Mouse (Mus musculus): Measurements from ENCODE around the gene 4930562C15Rik. TPM values are rescaled to one million over a fixed set of nuclear protein-coding genes. Genes with fewer than 3 reads are reported as not detected.
A peak's percentile ranks its signal among the peaks of the same experiment; 100 is the strongest.

Gene 4930562C15Rik
- total RNA-seq, 2 experiments from 2014 or later = not detected

DNA sequence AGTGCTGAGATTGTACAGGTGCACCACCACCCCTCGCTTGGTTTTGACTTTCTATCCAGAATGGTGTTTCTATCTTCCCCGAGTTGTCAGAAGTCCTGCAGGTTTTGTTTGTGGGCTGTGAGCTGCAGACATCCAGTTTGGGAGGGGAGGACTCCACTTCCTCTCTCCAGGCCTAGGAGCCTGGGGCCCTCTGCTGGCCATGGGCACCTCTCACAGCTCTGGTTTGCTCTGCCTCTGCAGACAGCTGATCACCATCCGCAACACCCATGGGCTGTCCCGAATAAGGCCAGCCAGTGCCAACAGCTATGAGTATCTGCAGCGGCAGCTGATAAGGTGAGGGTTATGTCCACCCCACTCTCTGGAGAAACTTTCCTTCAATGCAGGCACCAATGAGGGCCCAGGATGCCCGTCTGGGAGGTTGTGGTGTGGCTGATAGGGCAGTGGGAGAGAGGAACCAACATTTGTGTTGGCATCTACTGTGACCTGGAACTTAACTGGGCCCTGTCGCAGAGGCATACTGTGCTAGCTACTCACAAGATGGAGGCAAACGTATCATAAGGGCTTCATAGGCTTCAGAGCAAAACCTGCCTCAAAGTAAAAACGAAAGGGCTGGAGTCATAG lies 27.8 kb downstream of the 4930562C15Rik start:
- peak; percentile 68 to 74 for DNase-seq

- no peak for DNase-seq
These were observed 28.5 kb downstream of the 4930562C15Rik start for GRCm38 (mm10) chr16:4863742-4864141.

DNA sequence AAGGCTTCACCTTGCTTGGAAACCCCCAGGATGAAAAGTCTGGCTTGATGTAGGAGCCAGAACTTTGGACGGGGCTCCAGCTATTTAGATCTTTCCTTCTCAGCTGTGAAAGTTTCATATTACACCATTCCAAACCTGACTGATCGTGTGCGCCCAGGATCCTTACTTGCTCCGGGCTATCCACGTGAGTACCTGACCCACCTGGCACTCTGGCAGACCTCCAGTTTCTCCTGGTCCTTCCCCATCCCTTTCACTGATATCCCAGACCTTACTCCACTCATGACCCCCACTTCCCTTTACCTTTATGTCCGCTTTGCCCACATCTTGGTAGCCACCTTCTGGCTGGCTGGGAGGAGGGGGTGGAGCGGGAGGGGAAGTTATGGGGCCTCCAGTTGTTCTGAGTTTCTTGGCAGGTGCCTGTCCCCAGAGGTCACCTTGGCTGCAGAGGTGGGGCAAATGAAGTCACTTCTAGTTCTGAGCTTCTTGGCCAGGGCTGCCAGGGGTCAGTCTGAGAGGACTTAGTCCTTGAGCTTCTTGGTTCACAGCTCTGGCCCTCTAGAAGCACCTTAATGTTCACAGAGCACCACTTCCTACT lies 31.0 kb downstream of the 4930562C15Rik start:
- DNase-seq = no peak

DNA sequence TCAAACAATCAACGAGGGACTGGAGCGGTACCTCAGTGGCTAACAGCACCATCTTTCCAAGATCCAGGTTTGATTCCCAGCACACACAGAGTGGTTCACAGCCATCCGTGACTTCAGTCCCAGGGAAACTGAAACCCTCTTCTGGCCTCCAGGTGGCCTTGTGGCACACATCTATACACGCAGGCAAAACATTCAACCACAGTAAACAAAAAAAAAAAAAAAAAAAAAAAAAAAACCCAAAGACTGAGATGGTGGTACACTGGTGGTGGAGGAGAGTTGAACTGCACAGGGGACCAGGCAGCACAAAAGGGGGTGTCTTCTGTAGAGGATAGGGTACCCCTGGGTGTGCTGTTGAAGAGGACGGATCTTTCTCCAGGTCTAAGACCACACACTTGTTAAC lies 35.3 kb downstream of the 4930562C15Rik start:
- DNase-seq = no peak

DNA sequence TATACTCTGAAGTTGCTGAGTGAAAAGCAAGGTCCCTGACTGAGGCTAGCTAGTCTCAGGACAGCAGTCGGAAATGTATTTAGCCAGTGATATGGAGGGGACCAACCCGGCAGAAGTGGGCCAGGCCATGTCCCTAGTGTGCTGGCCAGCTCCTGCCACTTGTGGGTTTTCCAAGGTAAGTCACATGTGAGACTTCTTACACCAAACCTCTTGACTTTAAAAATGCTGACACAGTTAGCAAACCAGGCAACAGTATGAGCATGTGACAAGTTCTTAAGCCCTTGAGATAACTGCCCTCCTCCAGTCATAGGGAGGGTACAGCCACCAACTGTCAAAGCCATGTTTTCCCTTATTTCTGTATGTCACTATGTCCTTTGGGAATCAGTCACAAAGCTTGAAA lies 36.7 kb downstream of the 4930562C15Rik start:
- DNase-seq = no peak

DNA sequence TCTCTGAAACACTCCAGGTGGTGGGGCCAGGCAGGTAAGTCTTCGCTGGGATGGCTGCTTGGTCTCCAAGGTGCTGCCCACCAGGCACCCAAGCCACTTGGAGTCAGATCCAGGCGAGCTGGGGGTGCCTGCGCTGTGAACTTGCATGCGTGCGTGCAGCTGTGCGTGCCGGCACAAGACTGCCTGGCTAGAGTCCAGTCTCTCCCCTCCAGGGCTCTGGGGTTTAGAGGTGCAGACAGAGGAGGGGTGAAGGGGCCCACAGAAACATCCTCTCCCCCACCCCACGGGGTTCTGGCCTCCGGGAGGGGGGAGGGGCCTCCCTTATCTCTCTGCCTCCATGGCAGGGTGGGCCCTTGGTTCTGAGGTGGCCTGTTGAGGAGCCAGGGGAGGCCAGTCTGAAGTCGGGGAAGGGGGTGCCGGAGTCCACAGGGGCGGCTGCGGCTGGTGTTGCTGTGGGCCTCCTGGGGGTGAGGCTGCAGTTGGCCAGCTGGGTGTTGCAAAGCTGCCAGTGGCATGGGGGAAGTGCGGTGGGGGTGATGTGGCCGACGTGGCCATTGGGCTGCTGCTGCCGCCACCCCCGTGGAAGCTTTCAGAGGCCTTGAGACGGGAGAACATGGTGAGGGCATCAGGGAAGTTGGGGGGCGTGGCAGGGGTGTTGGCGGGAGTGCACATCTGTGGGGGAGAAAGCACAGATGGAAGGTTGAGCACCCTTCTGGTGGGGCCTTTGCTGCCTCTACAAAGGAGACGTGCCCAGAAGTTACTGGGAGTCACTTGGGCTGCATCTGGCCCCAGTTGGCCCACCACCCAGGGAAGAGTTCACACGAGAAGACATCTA lies 40.2 kb downstream of the 4930562C15Rik start:
- DNase-seq = no peak

GRCm38 (mm10) chr16:4876033-4876680 lies 40.9 kb downstream of the 4930562C15Rik start:
- peak; percentile 58 to 61 for DNase-seq

DNA sequence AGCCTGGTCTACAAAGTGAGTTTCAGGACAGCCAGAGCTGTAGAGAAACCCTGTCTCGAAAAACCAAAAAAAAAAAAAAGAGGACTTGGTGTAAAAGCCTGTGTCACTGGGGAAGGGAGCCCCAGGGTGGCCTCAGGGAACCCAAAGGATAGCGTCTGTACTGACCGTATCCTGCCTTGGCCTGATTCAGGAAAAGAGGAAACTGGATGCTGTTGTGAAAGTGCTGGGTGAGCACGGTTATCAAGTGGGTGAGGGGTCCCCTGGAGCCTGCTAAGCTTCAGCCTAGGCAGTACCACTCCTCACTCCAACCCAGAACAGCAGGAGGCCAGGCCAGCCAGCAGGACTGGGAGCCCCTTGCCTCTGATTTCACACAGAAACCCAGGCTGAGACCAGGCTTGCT lies 42.0 kb downstream of the 4930562C15Rik start:
- no peak for DNase-seq

DNA sequence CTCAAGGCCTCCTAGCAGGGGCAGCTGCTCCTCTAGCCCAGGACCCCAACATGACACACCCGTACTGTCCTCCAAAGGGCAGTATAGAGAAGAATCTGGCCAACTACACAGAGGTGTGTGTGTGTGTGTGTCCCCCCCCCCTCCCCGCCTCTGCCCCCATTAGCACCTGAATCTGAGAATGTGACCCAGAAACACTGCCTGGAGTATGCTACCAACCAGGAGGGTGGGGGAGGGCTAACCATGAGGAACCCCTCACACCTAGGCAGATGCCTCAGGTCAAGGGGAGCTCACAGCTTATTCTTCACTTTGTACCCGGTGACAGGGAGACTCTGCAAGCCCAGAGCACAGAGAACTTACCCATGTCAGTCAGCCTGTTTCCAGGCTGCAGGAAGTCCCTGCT lies 42.5 kb downstream of the 4930562C15Rik start:
- no peak for DNase-seq

DNA sequence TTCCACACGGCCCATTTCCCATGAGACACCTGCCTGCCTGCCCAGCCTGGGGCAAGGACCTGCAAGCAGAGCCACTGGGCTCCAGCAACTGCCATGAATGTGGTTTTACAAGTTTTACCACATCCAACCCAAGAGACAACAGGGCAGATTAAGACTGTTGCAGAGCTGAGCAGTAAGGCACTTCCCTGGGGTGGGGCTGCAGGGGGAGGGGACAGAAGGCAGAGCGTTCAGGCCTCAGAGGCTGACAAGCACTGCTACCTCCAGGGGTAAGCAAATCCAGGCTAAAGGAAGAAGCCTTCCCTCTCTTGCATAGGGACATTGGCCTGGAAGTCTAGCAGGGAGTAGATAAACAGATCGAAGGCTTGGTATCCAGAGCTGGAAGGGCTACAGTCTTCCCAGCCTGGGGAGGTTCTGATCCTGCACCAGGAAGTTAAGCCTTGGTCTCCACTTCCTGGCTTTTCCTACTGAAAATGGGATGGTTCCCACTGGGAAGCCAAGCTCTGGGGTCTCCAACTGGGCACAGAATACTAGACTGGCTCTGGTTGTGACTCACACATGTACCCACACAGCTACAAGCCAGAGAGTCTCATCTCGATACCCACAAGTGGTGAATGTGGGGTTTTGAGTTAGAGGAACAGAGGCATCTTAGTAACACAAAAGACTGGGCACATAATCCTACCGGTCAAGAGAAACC lies 43.1 kb downstream of the 4930562C15Rik start:
- DNase-seq = no peak

GRCm38 (mm10) chr16:4879101-4879707 lies 44.0 kb downstream of the 4930562C15Rik start:
- DNase-seq = peak; percentile 43 to 49

DNA sequence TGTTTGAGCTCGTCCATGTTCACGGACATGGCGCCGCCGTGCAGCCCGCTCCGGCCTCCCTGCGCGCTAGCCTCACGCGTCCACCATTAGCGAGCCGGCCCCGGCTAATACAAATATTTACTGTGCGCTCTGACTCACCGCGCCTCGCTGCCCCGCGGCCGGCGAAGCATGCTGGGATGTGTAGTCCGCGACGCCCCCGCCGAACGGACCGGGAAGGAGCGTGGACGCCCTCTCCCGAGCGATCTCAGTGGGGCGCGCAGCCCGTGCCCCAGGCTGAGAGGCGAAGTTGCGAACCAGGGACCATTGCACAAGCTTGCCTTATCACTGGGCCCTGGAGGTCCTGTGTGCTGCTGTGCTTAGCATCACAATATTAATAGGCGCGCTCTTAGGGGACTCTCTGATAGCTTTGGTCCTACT lies 44.5 kb downstream of the 4930562C15Rik start:
- DNase-seq = peak; percentile 90 to 91

DNA sequence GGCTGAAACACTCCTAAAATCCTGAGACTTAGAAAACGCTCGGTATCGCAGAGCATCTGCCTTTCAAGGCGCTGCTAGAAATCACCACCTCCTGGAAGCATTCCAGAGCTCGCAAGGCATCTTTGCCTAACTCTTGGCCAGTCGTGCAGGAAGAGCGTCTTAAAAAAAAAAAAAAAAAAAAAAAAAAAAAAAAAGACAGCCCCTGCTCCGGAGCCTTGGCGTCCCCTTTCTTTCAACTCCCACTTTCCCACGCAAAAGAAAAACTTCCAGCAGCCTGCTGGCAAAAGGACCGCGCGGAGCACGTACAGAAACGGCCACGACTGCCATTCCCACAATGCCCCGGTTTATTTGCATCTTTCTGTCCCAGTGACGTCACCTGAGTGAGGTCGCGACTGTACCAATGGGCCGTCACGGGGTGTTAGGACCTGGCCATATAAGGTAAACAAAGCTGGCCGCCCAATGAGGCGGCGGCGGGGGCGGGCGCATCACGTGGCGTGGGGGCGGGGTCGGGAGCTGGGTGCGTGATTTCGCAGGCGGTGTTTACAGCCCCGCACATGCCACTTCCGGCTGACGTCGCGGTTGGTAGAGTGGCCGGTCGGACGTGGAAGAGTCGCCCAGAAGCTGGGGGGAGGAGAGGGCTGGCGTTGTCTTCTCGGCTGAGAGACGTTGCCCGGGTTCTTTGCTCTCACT lies 45.1 kb downstream of the 4930562C15Rik start, which contains the start of gene Ubald1:
Gene Ubald1, minus strand, starts transcription at position 180 of the 690 bp plus-strand sequence.
- peak; percentile 95 to 97 for DNase-seq

DNA sequence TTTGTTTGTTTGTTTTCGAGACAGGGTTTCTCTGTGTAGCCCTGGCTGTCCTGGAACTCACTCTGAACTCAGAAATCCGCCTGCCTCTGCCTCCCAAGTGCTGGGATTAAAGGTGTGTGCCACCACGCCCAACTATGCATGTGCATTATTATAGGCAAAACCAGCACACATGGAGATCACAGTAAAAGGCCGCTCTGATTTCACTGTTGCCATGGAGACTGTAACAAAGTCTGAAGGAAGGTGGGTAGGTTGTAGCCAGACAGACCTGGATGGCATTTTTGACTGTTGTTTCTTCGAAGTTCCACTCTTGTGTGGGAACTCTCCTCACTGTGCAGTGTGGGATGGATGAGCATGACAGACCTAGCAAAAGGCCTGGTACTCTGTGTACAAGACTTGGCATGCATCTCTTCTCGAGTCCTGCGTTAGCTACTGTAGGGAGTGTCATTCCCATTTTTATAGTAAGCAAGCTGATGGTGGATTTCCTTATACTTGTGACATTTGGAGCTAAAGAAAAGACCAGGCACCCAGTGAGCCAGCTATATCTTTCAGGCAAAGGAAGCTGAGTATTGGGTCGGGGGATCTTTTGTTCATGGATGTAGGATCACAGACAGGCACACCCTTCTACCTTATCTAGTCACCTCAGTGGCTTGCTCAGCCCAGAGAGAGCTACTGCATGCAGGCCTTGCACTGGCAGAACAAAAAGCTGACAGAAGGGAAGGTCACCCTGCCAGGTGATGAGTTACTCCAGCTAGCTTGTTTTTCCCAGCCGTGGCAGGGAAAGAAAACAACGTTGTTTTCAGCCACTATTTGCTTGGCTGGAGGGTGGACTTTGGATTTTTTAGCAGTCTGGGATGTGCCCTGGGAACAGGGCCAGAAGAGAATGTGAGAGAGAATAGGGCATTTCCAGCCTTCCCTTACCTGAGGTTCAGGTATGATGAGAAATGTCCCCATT lies 46.5 kb downstream of the 4930562C15Rik start:
- peak in 1 of 2 experiments; percentile 27 for DNase-seq

GRCm38 (mm10) chr16:4884930-4885329 lies 49.7 kb downstream of the 4930562C15Rik start:
- DNase-seq = no peak

DNA sequence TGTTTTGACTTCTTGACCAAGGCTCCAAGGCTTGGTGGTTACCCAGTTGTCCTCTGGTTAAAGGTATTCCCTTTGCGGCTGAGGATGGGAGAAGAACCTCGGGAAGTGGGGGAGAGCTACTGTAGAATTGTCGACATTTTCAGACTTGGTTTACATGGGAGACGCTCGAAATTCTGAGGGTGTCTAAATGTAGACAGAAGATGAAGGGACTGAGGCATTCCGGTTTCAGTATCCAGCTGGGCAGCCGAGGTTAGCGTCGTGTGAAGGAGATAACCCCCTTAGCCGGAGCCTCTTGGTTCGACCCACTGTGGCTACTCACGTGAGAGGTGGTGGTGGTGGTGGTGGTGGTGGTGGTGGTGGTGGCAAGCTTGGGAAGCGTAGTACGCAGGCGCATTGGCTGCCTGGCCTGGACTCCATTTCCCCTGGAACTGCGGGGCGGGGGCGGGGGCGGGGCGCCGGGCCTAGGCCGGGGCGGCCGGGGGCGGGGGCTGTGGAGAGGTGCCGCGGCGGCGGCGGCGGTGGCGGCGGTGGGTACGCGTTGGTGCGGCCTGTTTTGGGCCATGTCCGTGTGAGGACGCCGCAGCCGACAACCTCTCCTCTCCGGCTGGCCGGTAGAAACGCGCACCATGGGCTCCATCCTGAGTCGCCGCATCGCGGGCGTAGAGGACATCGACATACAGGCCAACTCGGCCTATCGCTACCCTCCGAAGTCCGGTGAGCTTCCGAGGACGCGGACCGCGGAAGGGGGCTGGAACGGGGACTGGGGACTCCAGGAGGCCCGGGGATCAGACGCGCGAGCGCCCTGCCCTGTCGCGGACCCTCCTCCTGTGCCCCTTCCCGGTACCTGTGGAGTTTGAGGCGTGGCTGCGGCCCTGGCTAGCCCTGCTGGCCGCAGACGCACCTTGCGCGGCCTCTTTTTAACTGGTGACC lies 50.8 kb downstream of the 4930562C15Rik start, which contains the start of gene Mgrn1:
Gene Mgrn1, plus strand, starts transcription at position 490 of the 930 bp plus-strand sequence.
- peak; percentile 75 to 80 for DNase-seq

GRCm38 (mm10) chr16:4886690-4887020 lies 51.4 kb downstream of the 4930562C15Rik start:
- DNase-seq = no peak

- no peak for DNase-seq
These were observed 55.0 kb downstream of the 4930562C15Rik start for GRCm38 (mm10) chr16:4890201-4890709.

GRCm38 (mm10) chr16:4892171-4892570 lies 57.0 kb downstream of the 4930562C15Rik start:
- no peak for DNase-seq

Measured in layer of hippocampus, postnatal 36 days (tissue).